Mouse (Mus musculus) layer of hippocampus, postnatal 14 days (tissue): ENCODE data around the gene Klhdc8a. TPM values are rescaled to one million over a fixed set of nuclear protein-coding genes. Genes with fewer than 3 reads are reported as not detected.

Experiments
- DNase-seq, 2 experiments: peaks; one replicate each; pipeline ENCODE4 v3.0.0; 2021 to 2022; ENCODE audit warnings: low spot score in 2 of 2, mixed read lengths in 1 of 2
- total RNA-seq, 2 experiments: library from RNA; stranded (reverse); gene quantifications; 2 replicates each; pipeline ENCODE4 v1.2.3; 2021

Gene Klhdc8a
- total RNA-seq, 2 experiments from 2014 or later = 5.7 to 6.8 TPM

GRCm38 (mm10) chr1:132289965-132290364, 8.5 kb upstream of the Klhdc8a start:
- DNase-seq = no peak

GRCm38 (mm10) chr1:132290921-132291675, 7.3 kb upstream of the Klhdc8a start:
- DNase-seq = no peak

- DNase-seq = no peak
These were observed 6.7 kb upstream of the Klhdc8a start for GRCm38 (mm10) chr1:132291706-132292105.

GRCm38 (mm10) chr1:132292318-132293129, 5.9 kb upstream of the Klhdc8a start:
- no peak for DNase-seq

- no peak for DNase-seq
These were observed 2.9 kb upstream of the Klhdc8a start for GRCm38 (mm10) chr1:132295506-132295905.

GRCm38 (mm10) chr1:132296051-132296450, 2.4 kb upstream of the Klhdc8a start:
- no peak for DNase-seq

GRCm38 (mm10) chr1:132298801-132299464, 507 bp downstream of the Klhdc8a start:
- peak in 1 of 2 experiments; percentile 37 for DNase-seq

GRCm38 (mm10) chr1:132299744-132300143, 1.3 kb downstream of the Klhdc8a start:
- DNase-seq = no peak

GRCm38 (mm10) chr1:132301242-132301641, 2.8 kb downstream of the Klhdc8a start:
- no peak for DNase-seq

- no peak for DNase-seq
These were observed 4.0 kb downstream of the Klhdc8a start for GRCm38 (mm10) chr1:132302341-132302866.

GRCm38 (mm10) chr1:132304618-132305214, 6.3 kb downstream of the Klhdc8a start:
- no peak for DNase-seq

GRCm38 (mm10) chr1:132306160-132306559, 7.7 kb downstream of the Klhdc8a start:
- DNase-seq = peak in 1 of 2 experiments; percentile 43

- no peak for DNase-seq
These were observed 8.4 kb downstream of the Klhdc8a start for GRCm38 (mm10) chr1:132306808-132307207.

GRCm38 (mm10) chr1:132307962-132308361, 9.5 kb downstream of the Klhdc8a start:
- DNase-seq = no peak

- no peak for DNase-seq
These were observed 10.2 kb downstream of the Klhdc8a start for GRCm38 (mm10) chr1:132308674-132309073.

- DNase-seq = no peak
These were observed 12.3 kb downstream of the Klhdc8a start for GRCm38 (mm10) chr1:132310754-132311153.

- DNase-seq = no peak
These were observed 12.9 kb downstream of the Klhdc8a start for GRCm38 (mm10) chr1:132311174-132311859.

GRCm38 (mm10) chr1:132312043-132312442, 13.6 kb downstream of the Klhdc8a start:
- no peak for DNase-seq

GRCm38 (mm10) chr1:132312703-132313102, 14.3 kb downstream of the Klhdc8a start:
- DNase-seq = peak in 1 of 2 experiments; percentile 65

- DNase-seq = peak; percentile 67 to 77
These were observed 17.6 kb downstream of the Klhdc8a start, which contains the start of gene Nuak2 for GRCm38 (mm10) chr1:132315889-132316624. TSS of gene Nuak2 (plus strand) at chr1:132316126.
